Mouse (Mus musculus) liver, embryonic 11.5 days (tissue): ENCODE data around the gene Galnt7. TPM values are rescaled to one million over a fixed set of nuclear protein-coding genes. Genes with fewer than 3 reads are reported as not detected.

Experiments
- ATAC-seq: fragments of 200-750 bp; cut with Nextera tagmentation; replicated peaks from 2 replicates; pipeline ENCODE4 v1.8.0; 2017; ENCODE audit warnings: moderate number of reproducible peaks, mild to moderate bottlenecking, moderate TSS enrichment, moderate library complexity; ENCODE audit not compliant: low FRiP score
- DNase-seq: peaks from one replicate; pipeline ENCODE4 v3.0.0-alpha.2; 2017; ENCODE audit warnings: low spot score
- H3K27ac ChIP-seq: fragments of 300-500 bp; sonication (generic); 2 replicates; pipeline ENCODE4 v1.5.1; 2014; ENCODE audit warnings: mild to moderate bottlenecking, low read depth, low read length, control low read depth
- H3K27me3 ChIP-seq: fragments of 300-500 bp; sonication (generic); replicated peaks from 2 replicates; pipeline ENCODE4 v1.6.1; 2014; ENCODE audit warnings: low read length, mixed read lengths; ENCODE audit not compliant: control insufficient read depth, insufficient read depth
- H3K36me3 ChIP-seq: fragments of 300-500 bp; sonication (generic); 2 replicates; pipeline ENCODE4 v1.6.1; 2014; ENCODE audit warnings: mild to moderate bottlenecking, low read length, moderate library complexity, mixed read lengths; ENCODE audit not compliant: control insufficient read depth, insufficient read depth
- H3K4me1 ChIP-seq: fragments of 300-500 bp; sonication (generic); replicated peaks from 2 replicates; pipeline ENCODE4 v1.6.1; 2014; ENCODE audit warnings: low read length, mixed read lengths; ENCODE audit not compliant: control insufficient read depth, insufficient read depth
- H3K4me2 ChIP-seq: fragments of 300-500 bp; sonication (generic); 2 replicates; pipeline ENCODE4 v1.6.1; 2014; ENCODE audit warnings: mild to moderate bottlenecking, control low read depth, moderate library complexity
- H3K4me3 ChIP-seq: fragments of 300-500 bp; sonication (generic); 2 replicates; pipeline ENCODE4 v1.5.1; 2014; ENCODE audit warnings: low read depth, low read length, control low read depth
- H3K9ac ChIP-seq: fragments of 300-500 bp; sonication (generic); 2 replicates; pipeline ENCODE4 v1.6.1; 2014; ENCODE audit warnings: low read depth, low read length, control low read depth
- H3K9me3 ChIP-seq: fragments of 300-500 bp; sonication (generic); 2 replicates; pipeline ENCODE4 v1.6.1; 2016; ENCODE audit warnings: low read length, inconsistent platforms, mixed read lengths; ENCODE audit not compliant: control insufficient read depth
- WGBS: fragments of 180-500 bp; shearing (Covaris S2); extraction: QIAGEN DNeasy Blood & Tissue Kit; methylation state at CpG from one replicate; pipeline ENCODE4 v1.1.7; 2014; 5-methylcytosine and 5-hydroxymethylcytosine counted together
- polyA plus RNA-seq: library from polyadenylated mRNA; unstranded; fragments of >200 nt; fragmentation: Nextera tagmentation; extraction: Ambion mirVana; gene quantifications from 2 replicates; pipeline ENCODE4 v1.2.1, GENCODE M21; 2014

Gene Galnt7
- polyA plus RNA-seq, 1 experiment from 2014 or later, result 17.4 TPM

- DNase-seq (no peak), ATAC-seq (no peak)
- Histone ChIP-seq H3K4me1 (peaks cover 12% of the 10 kb centered on the region; the same call in 1 of the 2 replicates), H3K9ac (no peak overlapping the region), H3K9me3 (no peaks in the 10 kb centered on the region), H3K4me2 (no peak overlapping the region), H3K36me3 (no peaks in the 10 kb centered on the region), H3K27me3 (no peaks in the 10 kb centered on the region), H3K27ac (no peak overlapping the region), H3K4me3 (no peak overlapping the region)
- 90% methylated on average over 3 of the region's 3 CpGs for WGBS
These were observed 29.8 kb downstream of the Galnt7 start for GRCm38 (mm10) chr8:57623051-57623450.

- H3K4me2 ChIP-seq, result no peak overlapping the region
- no peak overlapping the region for H3K9ac ChIP-seq
- H3K27me3 ChIP-seq, result no peaks in the 10 kb centered on the region
- no peaks in the 10 kb centered on the region for H3K9me3 ChIP-seq
- H3K27ac ChIP-seq, result no peak overlapping the region
- H3K4me3 ChIP-seq, result no peak overlapping the region
- H3K36me3 ChIP-seq, result no peaks in the 10 kb centered on the region
- DNase-seq (no peak), ATAC-seq (no peak)
- peaks cover 5% of the 10 kb centered on the region for H3K4me1 ChIP-seq
- WGBS, result 77% methylated on average over 5 of the region's 5 CpGs
These were observed 35.9 kb downstream of the Galnt7 start for GRCm38 (mm10) chr8:57616965-57617364.

- Histone ChIP-seq H3K27me3 (no peaks in the 10 kb centered on the region), H3K27ac (no peak overlapping the region), H3K4me2 (no peak overlapping the region), H3K36me3 (no peaks in the 10 kb centered on the region), H3K4me1 (peaks cover 10% of the 10 kb centered on the region), H3K4me3 (no peak overlapping the region), H3K9ac (no peak overlapping the region), H3K9me3 (no peaks in the 10 kb centered on the region)
- no peak for DNase-seq
- WGBS, result 73% methylated on average over 15 of the region's 15 CpGs
- 0 out of 2 replicates have a peak, but pooled peaks have one; percentile 11 for ATAC-seq
These were observed 37.7 kb downstream of the Galnt7 start for GRCm38 (mm10) chr8:57615016-57615657.

- Histone ChIP-seq H3K4me1 (peaks cover 10% of the 10 kb centered on the region), H3K4me3 (no peak overlapping the region), H3K27me3 (no peaks in the 10 kb centered on the region), H3K4me2 (peak overlapping the region; percentile 22), H3K9me3 (no peaks in the 10 kb centered on the region), H3K36me3 (no peaks in the 10 kb centered on the region), H3K9ac (no peak overlapping the region), H3K27ac (no peak overlapping the region)
- 25% methylated on average over 7 of the region's 7 CpGs for WGBS
- ATAC-seq (no peak), DNase-seq (no peak)
These were observed 41.3 kb downstream of the Galnt7 start for GRCm38 (mm10) chr8:57611419-57611977.

GRCm38 (mm10) chr8:57610706-57611418 is 42.0 kb downstream of the Galnt7 start:
- H3K4me3 ChIP-seq, result no peak overlapping the region
- H3K27ac ChIP-seq, result no peak overlapping the region
- DNase-seq, result no peak
- ATAC-seq, result no peak
- H3K4me2 ChIP-seq, result no peak overlapping the region
- 81% methylated on average over 10 of the region's 11 CpGs for WGBS
- no peaks in the 10 kb centered on the region for H3K27me3 ChIP-seq
- peaks cover 10% of the 10 kb centered on the region for H3K4me1 ChIP-seq
- no peaks in the 10 kb centered on the region for H3K36me3 ChIP-seq
- H3K9me3 ChIP-seq, result no peaks in the 10 kb centered on the region
- H3K9ac ChIP-seq, result no peak overlapping the region

- Histone ChIP-seq H3K9me3 (no peaks in the 10 kb centered on the region), H3K4me3 (no peak overlapping the region), H3K4me2 (peak overlapping the region; percentile 41), H3K4me1 (peaks cover 17% of the 10 kb centered on the region), H3K27ac (no peak overlapping the region), H3K36me3 (no peaks in the 10 kb centered on the region), H3K27me3 (no peaks in the 10 kb centered on the region), H3K9ac (no peak overlapping the region)
- WGBS, result 52% methylated on average over 5 of the region's 5 CpGs
- ATAC-seq, result peak; percentile 70; the same call in 1 of the 2 replicates
- DNase-seq, result no peak
These were observed 50.3 kb downstream of the Galnt7 start for GRCm38 (mm10) chr8:57602511-57602910.

- no peak overlapping the region for H3K4me3 ChIP-seq
- H3K9me3 ChIP-seq, result no peaks in the 10 kb centered on the region
- DNase-seq, result no peak
- no peaks in the 10 kb centered on the region for H3K36me3 ChIP-seq
- peak overlapping the region; percentile 41 for H3K4me2 ChIP-seq
- peaks cover 17% of the 10 kb centered on the region for H3K4me1 ChIP-seq
- peak; percentile 77 for ATAC-seq
- H3K27me3 ChIP-seq, result no peaks in the 10 kb centered on the region
- H3K27ac ChIP-seq, result no peak overlapping the region
- 55% methylated on average over 12 of the region's 12 CpGs for WGBS
- H3K9ac ChIP-seq, result no peak overlapping the region
These were observed 50.8 kb downstream of the Galnt7 start for GRCm38 (mm10) chr8:57601987-57602418.

- H3K27ac ChIP-seq, result no peak overlapping the region
- DNase-seq (no peak), ATAC-seq (peak; percentile 34)
- no peaks in the 10 kb centered on the region for H3K36me3 ChIP-seq
- no peak overlapping the region for H3K9ac ChIP-seq
- WGBS, result 39% methylated on average over 22 of the region's 22 CpGs
- H3K27me3 ChIP-seq, result no peaks in the 10 kb centered on the region
- 0 out of 2 replicates have a peak overlapping the region, but pooled peaks have one; percentile 3 for H3K4me3 ChIP-seq
- peak overlapping the region; percentile 51 for H3K4me2 ChIP-seq
- peaks cover 17% of the 10 kb centered on the region for H3K4me1 ChIP-seq
- no peaks in the 10 kb centered on the region for H3K9me3 ChIP-seq
These were observed 52.8 kb downstream of the Galnt7 start for GRCm38 (mm10) chr8:57599813-57600555.
